Mouse (Mus musculus) lung, adult 2 months (tissue): ENCODE results near the gene Nop56.

Experiments
- CTCF ChIP-seq: fragments of 200-500 bp; IDR thresholded peaks from 2 replicates; pipeline ENCODE4 v1.5.1; 2011; ENCODE audit warnings: mild to moderate bottlenecking, low read length, control low read depth; ENCODE audit not compliant: insufficient read depth
- POLR2A ChIP-seq: fragments of 200-500 bp; IDR thresholded peaks from 2 replicates; pipeline ENCODE4 v1.6.1; 2011; ENCODE audit warnings: low read depth, mild to moderate bottlenecking, control low read depth, low read length, borderline replicate concordance; ENCODE audit errors: extremely low read depth

DNA sequence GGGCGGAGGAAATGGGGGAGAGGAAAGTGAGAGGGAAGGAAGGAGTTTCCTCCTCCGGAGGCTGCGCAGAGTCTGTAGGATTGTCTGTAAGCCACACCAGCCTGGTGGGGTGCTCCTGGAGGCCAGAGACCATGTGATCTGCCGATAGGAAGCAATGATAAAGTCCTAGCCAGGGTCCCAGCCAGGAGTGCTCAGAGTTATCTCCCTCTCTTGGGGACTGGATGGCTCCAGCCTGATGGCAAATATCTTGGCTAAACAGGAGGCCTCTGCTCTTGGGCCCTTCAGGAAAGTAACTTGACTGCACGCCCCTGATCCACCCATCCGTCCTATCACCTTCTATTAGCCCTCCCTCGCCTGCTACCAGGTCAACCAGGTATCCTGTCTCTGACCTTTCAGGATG is 26.0 kb upstream of the Nop56 start:
- TF ChIP-seq POLR2A (no peak), CTCF (no peak)
